10 mouse cellular contexts compared by ENCODE assay signal in the genomic region with DNA sequence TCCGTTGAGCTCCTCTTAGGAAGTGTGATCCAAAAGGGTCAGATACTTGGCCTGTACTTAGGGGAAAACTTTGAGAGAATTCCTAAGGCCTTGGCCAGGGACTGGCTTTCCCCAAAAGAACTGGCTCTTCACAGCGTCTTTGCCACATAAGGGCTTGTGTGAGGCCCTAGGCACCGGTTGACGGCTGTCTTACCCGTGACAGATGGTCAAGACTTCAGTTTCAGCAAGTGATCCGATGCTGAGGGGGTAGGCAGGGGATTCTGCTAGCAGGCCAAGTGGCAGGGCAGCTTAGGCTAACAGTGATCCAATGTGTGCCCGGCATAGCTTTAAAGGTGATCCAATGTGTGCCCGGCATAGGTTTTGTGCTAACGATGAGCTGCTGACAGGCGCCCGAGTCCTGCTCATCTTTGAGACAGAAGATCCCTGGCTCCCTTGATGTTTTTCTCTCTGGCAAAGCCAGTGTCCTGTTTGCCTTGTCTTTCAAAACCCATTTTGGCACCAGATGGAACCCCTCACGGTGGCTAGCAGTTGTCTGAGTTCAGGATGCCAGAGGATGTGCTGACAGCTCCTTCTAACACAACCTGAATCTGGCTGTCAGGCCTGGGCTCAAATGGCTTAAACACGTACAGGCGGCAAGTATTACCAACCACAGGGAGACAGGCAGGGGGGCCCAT.
DNase-seq lines count a peak whose midpoint lies in the region; ATAC-seq lines count a peak whose summit lies in the region.
"Had no signal": no experiment of that assay in that cellular context is flagged by ENCODE, and none has a peak within 500 bp of the region (broad histone marks: within the 10 kb centered on the region; RNA-seq: fewer than 3 reads in every experiment).

No protein-coding gene starts in this region.

- H3K27me3 ChIP-seq in forebrain, embryonic 16.5 days (replicated peaks; ENCODE audit: control insufficient read depth, insufficient read depth, low read length), result no peaks in the 10 kb centered on the region
- H3K27me3 ChIP-seq in hindbrain, embryonic 10.5 days (ENCODE audit: insufficient read depth, poor library complexity, severe bottlenecking), result no peaks in the 10 kb centered on the region
- H3K27me3 ChIP-seq: stomach, embryonic 15.5 days had no signal

- WGBS in forebrain, embryonic 16.5 days, result 57% methylated on average over 14 of the region's 14 CpGs
- 64% methylated on average over 14 of the region's 14 CpGs for WGBS in hindbrain, embryonic 10.5 days

- no peak overlapping the region for H3K27ac ChIP-seq in forebrain, embryonic 16.5 days (ENCODE audit: low read length)
- peak overlapping the region; percentile 64 for H3K27ac ChIP-seq in hindbrain, embryonic 10.5 days
- H3K27ac ChIP-seq: stomach, embryonic 15.5 days had no signal

- H3K4me3 ChIP-seq in forebrain, embryonic 16.5 days (replicated peaks; ENCODE audit: low read length), result no peak overlapping the region
- H3K4me3 ChIP-seq in hindbrain, embryonic 10.5 days, result no peak overlapping the region
- H3K4me3 ChIP-seq: stomach, embryonic 15.5 days had no signal

- peaks cover 9% of the 10 kb centered on the region; the same call in 1 of the 2 replicates for H3K4me1 ChIP-seq in forebrain, embryonic 16.5 days (replicated peaks; ENCODE audit: control insufficient read depth, insufficient read depth, low read length)
- peaks cover 45% of the 10 kb centered on the region for H3K4me1 ChIP-seq in hindbrain, embryonic 10.5 days (replicated peaks)
- H3K4me1 ChIP-seq: stomach, embryonic 15.5 days had no signal

- peak; percentile 78 for ATAC-seq in cerebellum, adult (ENCODE audit: insufficient number of reproducible peaks, low FRiP score, low TSS enrichment)
- peak; percentile 65 for ATAC-seq in forebrain, embryonic 16.5 days
- ATAC-seq in megakaryocyte, adult 5-6 weeks (ENCODE audit: poor library complexity, severe bottlenecking), result no peak

- H3K36me3 ChIP-seq in forebrain, embryonic 16.5 days (ENCODE audit: control insufficient read depth, insufficient read depth), result no peaks in the 10 kb centered on the region
- H3K36me3 ChIP-seq in hindbrain, embryonic 10.5 days, result no peaks in the 10 kb centered on the region
- H3K36me3 ChIP-seq: stomach, embryonic 15.5 days had no signal

- no peak overlapping the region for H3K9ac ChIP-seq in forebrain, embryonic 16.5 days (replicated peaks; ENCODE audit: low read depth, low read length)
- H3K9ac ChIP-seq: stomach, embryonic 15.5 days had no signal

- H3K9me3 ChIP-seq in forebrain, embryonic 16.5 days (ENCODE audit: control insufficient read depth, low read length), result no peaks in the 10 kb centered on the region
- no peaks in the 10 kb centered on the region for H3K9me3 ChIP-seq in hindbrain, embryonic 10.5 days
- H3K9me3 ChIP-seq: stomach, embryonic 15.5 days had no signal

- H3K4me2 ChIP-seq in forebrain, embryonic 16.5 days (ENCODE audit: low read length), result no peak overlapping the region
- H3K4me2 ChIP-seq: stomach, embryonic 15.5 days had no signal

- DNase-seq in brain, adult 2 months (ENCODE audit: low read depth, low spot score), result peak; percentile 92
- peak; percentile 22 for DNase-seq in hindbrain, embryonic 10.5 days (ENCODE audit: low spot score)
- no peak for DNase-seq in adrenal gland, adult (ENCODE audit: inconsistent age in 2 of 2, low spot score in 1 of 2)
- DNase-seq in urinary bladder, postnatal 36 days (ENCODE audit: low spot score in 2 of 2), result no peak
- no peak for DNase-seq in left cerebral cortex, adult 18-20 months (ENCODE audit: low spot score in 2 of 2)
- DNase-seq: adrenal gland, adult 8-10 months had no signal

Comparison
In these comparisons a context has a peak if more than half of its experiments do, and no peak if none do; other contexts are left out.
1. DNase-seq: peak in brain, adult 2 months (single experiment) and hindbrain, embryonic 10.5 days (single experiment); none in adrenal gland, adult (0 of 2), urinary bladder, postnatal 36 days (0 of 2) and left cerebral cortex, adult 18-20 months (0 of 2).